Comparison of ENCODE assay signal across 8 mouse cellular contexts in genomic region chr9:57071801-57072351, GRCm38 (mm10). TPM values are rescaled to one million over a fixed set of nuclear protein-coding genes. Genes with fewer than 3 reads are reported as not detected.
DNase-seq lines count a peak whose midpoint lies in the region; ATAC-seq and TF ChIP-seq lines count a peak whose summit lies in the region.

Gene Sin3a (plus strand): TSS chr9:57072040.

- H3K9ac ChIP-seq in embryonic facial prominence, embryonic 11.5 days (replicated peaks; ENCODE audit: low read length), result peak within 1 kb of the TSS; percentile 73
- peak within 1 kb of the TSS; percentile 82 for H3K9ac ChIP-seq in midbrain, embryonic 12.5 days (replicated peaks)

- no peak for TF ChIP-seq CTCF in small intestine, adult 2 months (IDR thresholded peaks at IDR 0.05; ENCODE audit: extremely low read depth, insufficient read length, insufficient replicate concordance, low read depth, low read length)

- no peaks in the 10 kb centered on the region for H3K36me3 ChIP-seq in embryonic facial prominence, embryonic 11.5 days (replicated peaks; ENCODE audit: control insufficient read depth, insufficient read depth, low read depth, low read length)
- H3K36me3 ChIP-seq in limb, embryonic 10.5 days, result 0 out of 2 replicates have a peak, but pooled peaks cover 2% of the 10 kb centered on the region
- no peaks in the 10 kb centered on the region for H3K36me3 ChIP-seq in midbrain, embryonic 12.5 days
- no peaks in the 10 kb centered on the region for H3K36me3 ChIP-seq in small intestine, adult 2 months (ENCODE audit: control insufficient read depth, insufficient read depth, low read length)

- H3K9me3 ChIP-seq in embryonic facial prominence, embryonic 11.5 days (replicated peaks; ENCODE audit: control insufficient read depth, low read length), result no peaks in the 10 kb centered on the region
- no peaks in the 10 kb centered on the region for H3K9me3 ChIP-seq in limb, embryonic 10.5 days (replicated peaks)
- no peaks in the 10 kb centered on the region for H3K9me3 ChIP-seq in midbrain, embryonic 12.5 days

- peak; percentile 59 to 78 for DNase-seq in frontal cortex, adult 2 months (ENCODE audit: extremely low spot score in 1 of 2, low spot score in 1 of 2)
- peak; percentile 93 for DNase-seq in embryonic facial prominence, embryonic 11.5 days (ENCODE audit: low spot score)
- peak; percentile 85 to 87 for DNase-seq in heart, adult 18-20 months
- DNase-seq in kidney, adult 18-20 months, result peak; percentile 86
- DNase-seq in limb, embryonic 10.5 days (ENCODE audit: low spot score), result peak; percentile 81

- H3K4me1 ChIP-seq in embryonic facial prominence, embryonic 11.5 days (ENCODE audit: control insufficient read depth, insufficient read depth, low read length), result no peaks in the 10 kb centered on the region
- peaks cover 27% of the 10 kb centered on the region for H3K4me1 ChIP-seq in limb, embryonic 10.5 days
- H3K4me1 ChIP-seq in midbrain, embryonic 12.5 days, result peaks cover 25% of the 10 kb centered on the region
- H3K4me1 ChIP-seq in small intestine, adult 2 months (ENCODE audit: control insufficient read depth, insufficient read depth, insufficient read length, low read length), result peaks cover 5% of the 10 kb centered on the region; the same call in 1 of the 2 replicates

- peak within 1 kb of the TSS; percentile 81 for H3K4me2 ChIP-seq in embryonic facial prominence, embryonic 11.5 days (ENCODE audit: low read depth, low read length)
- H3K4me2 ChIP-seq in midbrain, embryonic 12.5 days (replicated peaks), result peak within 1 kb of the TSS; percentile 93

- no peak; the same call in 1 of the 2 replicates for TF ChIP-seq POLR2A in small intestine, adult 2 months (IDR thresholded peaks at IDR 0.05; ENCODE audit: low read depth, low read length)

- H3K27ac ChIP-seq in embryonic facial prominence, embryonic 11.5 days (replicated peaks; ENCODE audit: low read depth, low read length), result peak within 1 kb of the TSS; percentile 96
- peak within 1 kb of the TSS; percentile 91 for H3K27ac ChIP-seq in limb, embryonic 10.5 days
- H3K27ac ChIP-seq in midbrain, embryonic 12.5 days (replicated peaks), result peak within 1 kb of the TSS; percentile 99
- peak within 1 kb of the TSS; percentile 91 for H3K27ac ChIP-seq in small intestine, adult 2 months (ENCODE audit: insufficient read depth, low read depth, low read length)

- no peaks in the 10 kb centered on the region for H3K27me3 ChIP-seq in embryonic facial prominence, embryonic 11.5 days (ENCODE audit: control insufficient read depth, insufficient read depth, low read length)
- no peaks in the 10 kb centered on the region for H3K27me3 ChIP-seq in limb, embryonic 10.5 days (ENCODE audit: low read depth, poor library complexity, severe bottlenecking)
- no peaks in the 10 kb centered on the region for H3K27me3 ChIP-seq in midbrain, embryonic 12.5 days
- H3K27me3 ChIP-seq in small intestine, adult 2 months (ENCODE audit: control insufficient read depth, insufficient read depth, low read length), result no peaks in the 10 kb centered on the region

- WGBS in embryonic facial prominence, embryonic 11.5 days, result 0% methylated on average over 34 of the region's 34 CpGs
- under 1% methylated on average over 34 of the region's 34 CpGs for WGBS in limb, embryonic 10.5 days
- under 1% methylated on average over 34 of the region's 34 CpGs for WGBS in midbrain, embryonic 12.5 days
- WGBS in small intestine, adult 2 months, result under 1% methylated on average over 34 of the region's 34 CpGs

- peak within 1 kb of the TSS; percentile 77 for H3K4me3 ChIP-seq in embryonic facial prominence, embryonic 11.5 days (ENCODE audit: low read depth, low read length)
- peak within 1 kb of the TSS; percentile 94 for H3K4me3 ChIP-seq in limb, embryonic 10.5 days
- peak within 1 kb of the TSS; percentile 85 for H3K4me3 ChIP-seq in midbrain, embryonic 12.5 days
- H3K4me3 ChIP-seq in small intestine, adult 2 months (ENCODE audit: low read depth, low read length), result peak within 1 kb of the TSS; percentile 84

- no peak for ATAC-seq in frontal cortex, adult (ENCODE audit: low TSS enrichment)
- ATAC-seq in embryonic facial prominence, embryonic 11.5 days (replicated peaks; ENCODE audit: insufficient number of reproducible peaks, low FRiP score, low TSS enrichment, low read depth), result no peak
- no peak for ATAC-seq in midbrain, embryonic 12.5 days (ENCODE audit: low FRiP score, low read depth)

RNA-seq across cellular contexts. Expression of gene Sin3a, which starts in this region (rescaled TPM):
- 27.4 and 29.9 TPM in 2 replicates for polyA plus RNA-seq in frontal cortex, adult 2 months (2012; rRNA removed)
- polyA plus RNA-seq in embryonic facial prominence, embryonic 11.5 days (2014; fragmentation: Nextera tagmentation; extraction: Ambion mirVana), result 58.3 and 59.3 TPM in 2 replicates
- total RNA-seq in heart, adult 18-20 months (2021), result 10 to 100 TPM; 23.0 to 23.6 TPM
- 60.5 and 62.5 TPM in 2 replicates for polyA plus RNA-seq in limb, embryonic 10.5 days (2016; fragmentation: Nextera tagmentation; extraction: Ambion mirVana)
- 44.3 and 48.5 TPM in 2 replicates for polyA plus RNA-seq in midbrain, embryonic 12.5 days (2016; fragmentation: Nextera tagmentation; extraction: Ambion mirVana)
- 24.1 and 44.1 TPM in 2 replicates for polyA plus RNA-seq in small intestine, adult 2 months (2012; rRNA removed)
